Mouse (Mus musculus) small intestine, adult 2 months (tissue): Measurements from ENCODE around the gene Gja5.

Source experiments
- CTCF ChIP-seq: fragments of 200-500 bp; IDR thresholded peaks from 2 replicates; pipeline ENCODE4 v1.5.1; 2012; ENCODE audit warnings: low read depth, mild to moderate bottlenecking, control low read depth, inconsistent platforms, low read length, moderate library complexity, mixed read lengths; ENCODE audit not compliant: insufficient replicate concordance, insufficient read length; ENCODE audit errors: extremely low read depth
- POLR2A ChIP-seq: fragments of 200-500 bp; IDR thresholded peaks from 2 replicates; pipeline ENCODE4 v1.6.1; 2012; ENCODE audit warnings: low read depth, mild to moderate bottlenecking, control low read depth, inconsistent platforms, low read length, moderate library complexity

DNA sequence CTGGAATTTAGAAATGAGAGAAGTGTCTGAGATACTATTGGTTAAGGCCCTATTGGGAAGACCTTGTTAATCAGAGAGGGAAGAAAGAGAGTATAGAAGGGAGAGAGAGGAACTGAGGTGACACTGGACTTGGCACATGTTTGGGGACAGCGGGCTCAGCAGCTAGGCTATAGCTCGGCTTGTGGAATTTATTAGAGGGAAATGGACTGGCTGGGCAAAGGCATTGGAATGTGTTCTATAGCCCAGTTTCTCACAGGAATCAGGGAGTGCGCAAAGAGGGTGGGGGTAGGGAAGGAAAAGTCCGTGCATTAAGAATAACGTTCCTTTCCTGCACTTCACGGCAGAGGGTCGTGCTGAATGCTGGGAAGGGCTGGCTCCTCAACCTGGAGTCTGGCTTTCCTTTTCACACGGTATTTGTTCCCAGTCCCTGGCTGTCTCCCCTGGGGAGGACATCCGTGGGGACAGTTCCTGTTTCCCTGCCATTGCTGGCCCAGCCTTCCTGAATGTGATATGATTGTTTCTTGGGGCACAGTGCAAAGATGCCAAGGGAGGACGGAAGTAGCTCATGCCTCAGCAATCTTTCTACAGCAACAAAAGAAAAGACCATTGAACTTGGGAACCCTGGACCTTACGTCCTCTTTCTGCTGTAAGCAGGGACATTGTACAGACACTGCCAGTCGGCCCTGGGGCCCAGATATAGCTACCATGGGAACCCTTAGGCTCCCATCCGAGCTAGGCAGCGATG lies 49.2 kb downstream of the Gja5 start:
- TF ChIP-seq POLR2A (no peak), CTCF (no peak)
